Mouse (Mus musculus): ENCODE measurements around the gene Btrc. TPM values are rescaled to one million over a fixed set of nuclear protein-coding genes. Genes with fewer than 3 reads are reported as not detected.
A peak's percentile ranks its signal among the peaks of the same experiment; 100 is the strongest.
"Not testable (repeated sequence)": the region's sequence is repeated elsewhere in the genome, so short reads cannot be mapped to it uniquely, and the experiment has no call there.

The Btrc gene
- total and polyA plus RNA-seq, 3 experiments, result 10.4 to 20.4 (median 19.6) TPM

GRCm38 (mm10) chr19:45540657-45541408 lies 177.3 kb downstream of the Btrc start:
- Histone ChIP-seq H3K9ac (ENCODE audit: low read depth, low read length) (no peak overlapping the region), H3K36me3 (ENCODE audit: control insufficient read depth, insufficient read depth, low read length) (no peaks in the 10 kb centered on the region), H3K79me2 (replicated peaks; ENCODE audit: control insufficient read depth, insufficient read depth, low read length) (no peaks in the 10 kb centered on the region), H3K4me3 (no peak overlapping the region), H3K27ac (no peak overlapping the region), H3K4me1 (ENCODE audit: control insufficient read depth, insufficient read depth, low read length) (peaks cover 3% of the 10 kb centered on the region), H3K27me3 (ENCODE audit: control insufficient read depth, insufficient read depth, low read length) (peaks cover 6% of the 10 kb centered on the region)
- no peak for DNase-seq
- intact Hi-C loops (cut with DNase I), result no loop called here
- 37% methylated on average over 8 of the region's 8 CpGs for whole genome bisulfite sequencing
- TF ChIP-seq EP300 (IDR thresholded peaks at IDR 0.05; ENCODE audit: insufficient read depth, low read depth, low read length), result no peak
- no peak for TF ChIP-seq POLR2A (IDR thresholded peaks at IDR 0.05; ENCODE audit: insufficient read depth, low read depth, low read length)
- TF ChIP-seq CTCF (IDR thresholded peaks at IDR 0.05), result no peak

GRCm38 (mm10) chr19:45541409-45542041 lies 178.0 kb downstream of the Btrc start:
- Histone ChIP-seq H3K27me3 (ENCODE audit: control insufficient read depth, insufficient read depth, low read length) (peaks cover 6% of the 10 kb centered on the region), H3K9ac (ENCODE audit: low read depth, low read length) (peak overlapping the region; percentile 27), H3K36me3 (ENCODE audit: control insufficient read depth, insufficient read depth, low read length) (no peaks in the 10 kb centered on the region), H3K79me2 (replicated peaks; ENCODE audit: control insufficient read depth, insufficient read depth, low read length) (no peaks in the 10 kb centered on the region), H3K4me3 (peak overlapping the region; percentile 36; the same call in 1 of the 2 replicates), H3K4me1 (ENCODE audit: control insufficient read depth, insufficient read depth, low read length) (peaks cover 3% of the 10 kb centered on the region), H3K27ac (no peak overlapping the region)
- intact Hi-C loops (cut with DNase I), result no loop called here
- WGBS, result 1% methylated on average over 58 of the region's 58 CpGs
- TF ChIP-seq CTCF (IDR thresholded peaks at IDR 0.05) (peak; percentile 15; the same call in 1 of the 2 replicates), POLR2A (IDR thresholded peaks at IDR 0.05; ENCODE audit: insufficient read depth, low read depth, low read length) (no peak)
- DNase-seq, result peak; percentile 44 to 54

GRCm38 (mm10) chr19:45542061-45542460 lies 178.5 kb downstream of the Btrc start:
- intact Hi-C loops (cut with DNase I), result no loop called here
- 42% methylated on average over 3 of the region's 3 CpGs for WGBS
- Histone ChIP-seq H3K27me3 (ENCODE audit: control insufficient read depth, insufficient read depth, low read length) (peaks cover 6% of the 10 kb centered on the region), H3K4me1 (ENCODE audit: control insufficient read depth, insufficient read depth, low read length) (peaks cover 3% of the 10 kb centered on the region), H3K36me3 (ENCODE audit: control insufficient read depth, insufficient read depth, low read length) (no peaks in the 10 kb centered on the region), H3K27ac (no peak overlapping the region), H3K9ac (ENCODE audit: low read depth, low read length) (peak overlapping the region; percentile 27; the same call in 1 of the 2 replicates), H3K4me3 (no peak overlapping the region), H3K79me2 (replicated peaks; ENCODE audit: control insufficient read depth, insufficient read depth, low read length) (no peaks in the 10 kb centered on the region)
- TF ChIP-seq EP300 (IDR thresholded peaks at IDR 0.05; ENCODE audit: insufficient read depth, low read depth, low read length) (no peak), CTCF (IDR thresholded peaks at IDR 0.05) (no peak), POLR2A (IDR thresholded peaks at IDR 0.05; ENCODE audit: insufficient read depth, low read depth, low read length) (no peak)
- no peak for DNase-seq

GRCm38 (mm10) chr19:45544152-45544924 lies 180.8 kb downstream of the Btrc start:
- intact Hi-C loops (cut with DNase I), result loop anchor here (1.0 kb wide), 1 partner anchor 57 kb away; no protein-coding TSS in a partner anchor
- DNase-seq, result peak in 1 of 2 experiments; percentile 42
- Histone ChIP-seq H3K4me3 (peak overlapping the region; percentile 40), H3K79me2 (replicated peaks; ENCODE audit: control insufficient read depth, insufficient read depth, low read length) (no peaks in the 10 kb centered on the region), H3K27ac (no peak overlapping the region), H3K4me1 (ENCODE audit: control insufficient read depth, insufficient read depth, low read length) (peaks cover 3% of the 10 kb centered on the region), H3K36me3 (ENCODE audit: control insufficient read depth, insufficient read depth, low read length) (no peaks in the 10 kb centered on the region), H3K9ac (ENCODE audit: low read depth, low read length) (peak overlapping the region; percentile 23; the same call in 1 of the 2 replicates), H3K27me3 (ENCODE audit: control insufficient read depth, insufficient read depth, low read length) (peaks cover 6% of the 10 kb centered on the region)
- TF ChIP-seq EP300 (IDR thresholded peaks at IDR 0.05; ENCODE audit: insufficient read depth, low read depth, low read length), result 0 out of 2 replicates have a peak, but pooled peaks have one; percentile 5
- TF ChIP-seq CTCF (IDR thresholded peaks at IDR 0.05), result no peak
- TF ChIP-seq POLR2A (IDR thresholded peaks at IDR 0.05; ENCODE audit: insufficient read depth, low read depth, low read length), result no peak
- WGBS, result 5% methylated on average over 21 of the region's 26 CpGs

GRCm38 (mm10) chr19:45544925-45545321 lies 181.4 kb downstream of the Btrc start:
- TF ChIP-seq EP300 (IDR thresholded peaks at IDR 0.05; ENCODE audit: insufficient read depth, low read depth, low read length) (0 out of 2 replicates have a peak, but pooled peaks have one; percentile 28), CTCF (IDR thresholded peaks at IDR 0.05) (no peak; the same call in 1 of the 2 replicates), POLR2A (IDR thresholded peaks at IDR 0.05; ENCODE audit: insufficient read depth, low read depth, low read length) (no peak)
- Histone ChIP-seq H3K4me1 (ENCODE audit: control insufficient read depth, insufficient read depth, low read length) (peaks cover 3% of the 10 kb centered on the region), H3K27ac (no peak overlapping the region), H3K27me3 (ENCODE audit: control insufficient read depth, insufficient read depth, low read length) (peaks cover 6% of the 10 kb centered on the region), H3K9ac (ENCODE audit: low read depth, low read length) (peak overlapping the region; percentile 41; the same call in 1 of the 2 replicates), H3K79me2 (replicated peaks; ENCODE audit: control insufficient read depth, insufficient read depth, low read length) (no peaks in the 10 kb centered on the region), H3K4me3 (peak overlapping the region; percentile 40), H3K36me3 (ENCODE audit: control insufficient read depth, insufficient read depth, low read length) (no peaks in the 10 kb centered on the region)
- peak; percentile 85 to 89 for DNase-seq
- intact Hi-C loops (cut with DNase I), result loop anchor here (1.0 to 5.0 kb wide), 4 partner anchors 58 to 368 kb away; no protein-coding TSS in a partner anchor
- WGBS, result under 1% methylated on average over 30 of the region's 30 CpGs

GRCm38 (mm10) chr19:45548196-45548595 lies 184.7 kb downstream of the Btrc start:
- not testable (repeated sequence) for DNase-seq; H3K4me1 ChIP-seq (ENCODE audit: control insufficient read depth, insufficient read depth, low read length); H3K36me3 ChIP-seq (ENCODE audit: control insufficient read depth, insufficient read depth, low read length); H3K9ac ChIP-seq (ENCODE audit: low read depth, low read length); H3K27ac ChIP-seq; H3K79me2 ChIP-seq (replicated peaks; ENCODE audit: control insufficient read depth, insufficient read depth, low read length); H3K4me3 ChIP-seq; H3K27me3 ChIP-seq (ENCODE audit: control insufficient read depth, insufficient read depth, low read length)
- intact Hi-C loops (cut with DNase I), result loop anchor here (5.0 kb wide), 2 partner anchors 246 to 371 kb away; no protein-coding TSS in a partner anchor

All from heart, adult 2 months (tissue).